Mouse (Mus musculus): ENCODE results near the gene Wdr61. TPM values are rescaled to one million over a fixed set of nuclear protein-coding genes. Genes with fewer than 3 reads are reported as not detected.
"Not testable (repeated sequence)": the region's sequence is repeated elsewhere in the genome, so short reads cannot be mapped to it uniquely, and the experiment has no call there.

The Wdr61 gene
- polyA plus RNA-seq, 1 experiment: 29.6 TPM

DNA sequence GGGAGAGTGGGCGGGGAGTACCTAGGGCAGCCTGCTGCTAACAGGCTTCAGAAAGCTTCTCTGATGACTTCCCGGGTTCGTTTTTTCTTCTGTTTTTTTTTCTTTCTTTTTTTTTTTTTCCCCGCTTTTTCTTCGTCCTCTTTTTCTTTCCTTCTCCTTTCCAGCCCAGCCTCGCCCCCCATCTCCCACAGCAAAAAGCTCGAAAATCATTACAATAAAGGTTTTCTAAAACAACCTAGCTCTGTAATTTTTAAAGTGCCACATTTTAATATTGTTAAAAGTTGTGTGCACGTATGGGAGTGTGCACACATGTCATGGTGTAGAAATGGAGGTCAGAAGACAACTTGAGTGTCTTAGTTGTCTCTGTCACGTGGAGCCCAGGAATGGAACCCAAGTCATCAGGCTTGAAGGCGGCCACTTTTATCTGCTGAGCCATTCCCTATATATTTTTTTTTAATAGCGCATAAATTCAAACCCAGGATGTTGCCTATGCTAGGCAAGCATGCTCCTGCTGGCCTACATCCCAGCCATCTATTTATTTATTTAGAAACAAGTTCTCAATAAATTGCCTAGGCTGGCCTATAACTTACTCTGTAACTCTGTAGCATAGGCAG is 427 bp upstream of the Wdr61 start:
- no peak for DNase-seq (ENCODE audit: low read depth, low spot score)
- 18% methylated on average over 11 of the region's 11 CpGs for WGBS

DNA sequence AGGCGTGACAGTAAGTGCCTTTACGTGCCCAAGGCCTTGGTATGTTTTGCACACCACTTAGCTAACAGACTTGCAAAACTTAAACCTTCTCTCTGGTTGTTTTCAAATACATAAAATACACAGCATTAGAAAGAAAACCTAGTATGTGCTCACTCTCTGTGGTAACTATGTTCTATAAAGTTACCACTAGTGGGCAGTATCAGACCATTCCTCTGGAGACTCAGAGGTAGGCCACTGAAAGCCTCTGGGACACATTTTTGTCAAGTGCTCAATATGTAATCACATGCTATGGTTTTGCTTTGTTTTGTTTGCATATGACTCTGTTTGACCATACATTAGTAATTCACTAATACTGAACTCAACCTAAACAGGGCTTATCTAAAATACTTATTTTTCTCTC is 2.2 kb downstream of the Wdr61 start:
- no peak for DNase-seq (ENCODE audit: low read depth, low spot score)
- whole genome bisulfite sequencing: 93% methylated on average over 2 of the region's 2 CpGs

DNA sequence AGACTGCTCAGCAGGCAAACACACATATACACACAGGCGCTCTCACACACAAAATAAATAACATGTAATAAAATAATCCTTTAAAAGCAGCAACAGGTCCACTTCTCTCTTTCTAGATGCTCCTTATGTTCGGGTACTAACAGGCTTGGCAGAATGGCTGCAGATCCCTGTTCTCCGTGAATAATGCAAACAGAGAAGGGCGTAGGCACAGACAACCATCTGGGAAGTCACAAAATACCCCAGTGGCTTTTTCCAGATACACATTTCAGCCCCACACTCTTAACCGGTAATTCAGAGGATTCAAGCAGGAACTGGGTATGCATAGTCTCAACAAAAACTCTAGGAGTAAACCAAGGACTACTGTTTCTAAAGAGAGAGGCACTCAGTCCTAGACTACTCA is 8.0 kb downstream of the Wdr61 start:
- WGBS: 78% methylated on average over 5 of the region's 5 CpGs
- DNase-seq (ENCODE audit: low read depth, low spot score): no peak

DNA sequence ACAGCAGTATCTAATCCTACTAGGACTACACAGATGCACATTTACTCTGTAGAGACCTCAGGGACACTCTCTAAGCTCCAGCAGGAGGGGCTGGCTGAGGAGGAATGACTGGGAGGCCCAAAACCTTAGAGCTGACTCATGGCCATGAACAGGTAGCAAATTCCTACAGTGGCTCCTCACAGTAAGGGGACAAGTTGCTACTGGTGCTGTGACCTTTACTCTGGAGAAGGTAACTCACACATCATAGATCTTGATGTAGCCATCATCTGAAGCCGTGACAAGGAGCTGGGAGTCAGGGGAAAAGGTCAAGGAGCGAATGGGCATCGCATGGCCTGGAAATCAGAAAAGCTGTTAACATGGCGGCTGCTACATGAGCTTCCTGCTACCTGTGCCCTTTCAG is 11.7 kb downstream of the Wdr61 start:
- 93% methylated on average over 4 of the region's 4 CpGs for WGBS
- DNase-seq (ENCODE audit: low read depth, low spot score): no peak

DNA sequence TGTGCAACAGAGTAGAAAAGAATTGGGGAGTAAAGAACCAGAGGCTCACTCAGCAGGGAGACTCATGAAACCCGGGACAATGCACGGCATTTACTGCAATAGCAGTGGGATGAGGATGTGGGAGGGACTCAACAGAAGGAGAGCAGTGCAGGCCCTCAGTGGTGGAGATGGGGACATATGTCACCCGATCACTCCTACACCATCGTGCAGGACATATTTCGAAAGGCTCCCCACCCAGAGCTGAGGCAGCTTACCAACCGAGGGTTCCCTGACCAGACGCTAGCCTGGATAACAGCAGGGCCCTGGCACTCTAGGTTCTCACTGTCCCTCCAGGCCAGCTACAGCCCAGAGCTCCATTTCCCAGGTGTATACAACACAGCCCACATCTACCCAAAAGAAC is 12.2 kb downstream of the Wdr61 start:
- no peak for DNase-seq (ENCODE audit: low read depth, low spot score)
- WGBS: 88% methylated on average over 7 of the region's 7 CpGs

DNA sequence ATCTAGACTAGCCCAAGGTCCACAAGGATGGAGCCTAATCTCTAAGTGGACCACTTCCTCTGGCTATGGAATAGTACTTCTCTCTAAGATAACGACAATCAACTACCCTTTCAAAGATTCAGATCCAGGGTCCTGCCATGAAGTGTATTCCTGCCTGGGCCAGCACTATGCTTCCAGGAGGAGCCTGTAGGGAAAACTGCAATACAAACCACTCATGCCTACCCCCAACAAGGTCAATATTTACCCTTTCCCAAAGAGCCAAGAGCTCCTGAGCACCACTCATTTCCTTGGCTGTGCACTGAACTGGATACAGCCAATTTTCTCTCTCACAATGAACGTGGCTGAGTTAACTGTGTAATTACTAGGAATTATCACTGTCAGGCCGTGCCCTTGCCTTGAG is 16.8 kb downstream of the Wdr61 start:
- 63% methylated on average over 3 of the region's 3 CpGs for WGBS
- DNase-seq (ENCODE audit: low read depth, low spot score): no peak

DNA sequence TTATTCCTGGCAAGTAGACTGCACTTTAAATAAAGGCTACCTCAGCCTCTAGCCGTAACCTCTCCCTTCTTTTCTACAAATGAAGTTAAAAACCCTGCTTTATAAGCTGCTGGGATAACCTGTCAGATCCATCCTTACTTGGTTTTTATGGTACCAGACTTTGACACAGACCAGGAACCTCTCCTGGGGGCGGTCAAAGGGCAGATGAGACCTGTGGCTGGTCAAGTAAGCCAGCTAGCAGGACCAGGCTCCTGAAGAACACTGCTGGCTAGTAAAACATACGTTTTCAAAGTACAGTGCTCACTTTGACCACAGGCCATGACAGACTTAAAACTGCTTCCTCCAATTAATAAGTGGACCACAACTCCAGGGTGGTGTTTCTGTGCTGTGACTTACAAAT is 18.5 kb downstream of the Wdr61 start:
- 59% methylated on average over 3 of the region's 3 CpGs for WGBS
- DNase-seq (ENCODE audit: low read depth, low spot score): no peak

DNA sequence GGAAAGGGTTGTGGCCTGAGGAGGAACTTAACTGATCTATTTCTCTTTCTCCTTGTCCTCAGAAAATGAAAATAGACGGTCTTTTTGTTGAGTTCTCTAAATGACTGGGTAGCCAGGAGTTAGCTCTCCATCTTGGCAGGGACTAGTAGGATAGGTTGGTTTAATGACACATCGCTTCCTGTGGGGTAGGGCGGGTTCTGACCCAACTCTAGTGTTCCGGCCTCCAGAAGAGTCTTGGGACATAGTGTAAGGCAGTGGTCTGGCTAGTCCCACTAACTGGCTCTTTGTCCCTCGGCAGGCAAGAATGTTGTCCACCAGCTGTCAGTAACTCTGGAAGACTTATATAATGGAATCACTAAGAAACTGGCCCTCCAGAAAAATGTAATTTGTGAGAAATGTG is 26.2 kb downstream of the Wdr61 start:
- no peak for DNase-seq (ENCODE audit: low read depth, low spot score)
- 80% methylated on average over 5 of the region's 5 CpGs for WGBS

DNA sequence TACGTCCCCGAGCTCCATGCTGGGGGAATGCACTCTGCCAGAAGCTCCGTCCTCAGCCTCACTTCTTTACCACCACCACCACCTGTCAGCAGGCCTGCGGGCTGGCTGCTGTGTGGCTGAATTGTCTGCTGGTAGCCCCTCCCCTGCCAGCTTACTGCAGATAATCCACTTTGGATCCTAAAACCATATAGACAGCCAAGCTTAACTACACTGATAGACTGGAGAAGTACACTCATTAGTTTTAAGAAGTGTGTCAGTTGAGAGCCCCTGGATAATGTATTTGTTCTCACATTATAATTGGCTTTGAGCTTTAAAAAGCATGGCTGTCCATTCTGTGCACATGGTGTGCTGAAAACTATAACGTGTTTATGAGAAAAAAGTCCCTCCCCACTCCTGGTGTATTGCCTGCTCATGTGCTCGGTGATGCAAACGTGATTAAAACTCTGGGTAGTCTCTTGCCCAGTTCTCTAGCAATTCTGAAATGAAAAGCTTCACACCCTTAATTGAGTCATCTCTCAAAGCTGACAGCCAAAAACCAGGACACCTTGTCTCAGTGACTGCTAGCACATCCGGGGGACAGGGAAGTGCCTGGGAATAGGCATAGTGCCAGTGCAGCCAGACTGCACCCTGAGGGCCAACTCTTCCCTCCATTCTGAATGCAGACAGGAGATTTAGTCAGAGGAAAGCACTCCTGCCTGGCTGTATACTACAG is 26.9 kb downstream of the Wdr61 start:
- 64% methylated on average over 8 of the region's 8 CpGs for WGBS
- no peak for DNase-seq (ENCODE audit: low read depth, low spot score)

DNA sequence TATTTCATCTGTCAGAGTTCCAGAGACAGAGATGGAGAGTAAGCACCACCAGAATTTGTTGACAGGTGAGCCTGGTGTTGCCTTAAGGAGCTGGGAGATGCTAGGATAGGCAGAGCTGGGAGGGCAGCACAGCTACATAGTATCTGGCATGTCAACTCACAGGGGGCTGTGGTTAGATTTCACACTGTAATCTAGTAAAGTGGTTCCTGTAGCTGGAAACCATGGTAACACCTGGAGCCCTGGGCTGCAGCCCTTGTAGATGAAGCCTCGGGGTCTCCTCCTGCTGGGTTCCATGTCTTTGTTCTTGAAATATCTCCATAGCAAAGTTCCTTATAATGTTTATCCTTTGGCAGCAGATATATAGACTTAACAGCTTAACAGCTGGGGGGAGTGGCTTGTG is 28.8 kb downstream of the Wdr61 start:
- DNase-seq (ENCODE audit: low read depth, low spot score): no peak
- 17% methylated on average over 1 of the region's 1 CpGs for WGBS

DNA sequence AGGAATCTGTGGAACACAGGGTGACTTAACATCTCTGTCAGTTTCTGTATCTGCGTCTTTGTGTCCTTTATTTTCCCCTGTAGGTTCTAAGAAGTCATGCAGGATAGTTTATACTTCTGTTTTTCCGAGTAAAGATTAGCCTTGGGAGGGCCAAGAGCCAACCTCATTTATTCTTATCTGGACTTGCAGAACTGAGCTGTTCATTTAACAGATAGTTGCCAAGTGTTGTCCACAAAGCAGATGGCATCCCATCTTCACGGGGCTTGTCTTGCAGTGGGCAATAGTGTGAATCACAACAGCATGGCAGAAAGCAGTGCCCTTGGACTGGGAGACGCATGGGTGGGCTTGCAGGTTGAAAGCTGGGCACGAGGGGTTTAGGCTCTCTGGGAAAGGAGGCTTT is 30.0 kb downstream of the Wdr61 start:
- WGBS: 70% methylated on average over 5 of the region's 5 CpGs
- no peak for DNase-seq (ENCODE audit: low read depth, low spot score)

DNA sequence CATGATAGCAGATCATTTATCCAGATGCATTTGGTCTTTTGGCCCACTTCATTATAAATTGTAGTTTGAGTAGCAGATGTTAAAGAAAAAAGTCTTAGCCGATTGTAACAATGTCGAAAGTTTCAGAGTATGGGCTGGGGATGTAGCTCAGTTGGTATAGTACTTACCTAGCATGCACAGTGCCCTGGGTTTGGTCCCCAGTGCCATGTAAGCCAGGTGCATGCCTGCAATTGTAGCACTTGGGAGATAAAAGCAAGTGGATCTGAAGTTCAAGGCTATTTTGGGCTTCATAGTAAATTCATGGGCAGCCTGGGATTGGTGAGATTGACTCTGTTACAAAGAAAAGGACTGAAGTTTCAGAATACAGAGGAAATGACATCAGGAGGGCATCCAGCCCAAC is 31.7 kb downstream of the Wdr61 start:
- WGBS: 83% methylated on average over 2 of the region's 2 CpGs
- no peak for DNase-seq (ENCODE audit: low read depth, low spot score)

DNA sequence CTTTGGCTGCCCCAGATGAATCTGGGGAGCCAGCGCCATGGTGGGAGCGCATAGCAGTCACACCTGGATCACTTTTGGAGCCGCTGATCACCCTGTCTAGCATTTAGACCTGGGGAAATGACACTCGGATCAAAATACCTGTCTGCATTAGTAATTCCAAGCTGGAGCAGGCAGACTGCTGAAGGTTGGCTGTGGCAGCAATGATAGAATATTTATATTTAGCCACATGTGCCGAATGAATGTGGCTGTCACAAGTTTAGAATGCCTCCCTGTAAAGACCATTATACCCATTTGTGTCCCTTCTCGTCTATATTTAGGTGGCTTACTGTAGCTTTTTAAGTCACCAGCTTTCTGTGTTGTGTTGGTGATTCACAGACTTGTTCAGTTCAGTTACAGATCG is 33.6 kb downstream of the Wdr61 start:
- WGBS: 87% methylated on average over 7 of the region's 7 CpGs

DNA sequence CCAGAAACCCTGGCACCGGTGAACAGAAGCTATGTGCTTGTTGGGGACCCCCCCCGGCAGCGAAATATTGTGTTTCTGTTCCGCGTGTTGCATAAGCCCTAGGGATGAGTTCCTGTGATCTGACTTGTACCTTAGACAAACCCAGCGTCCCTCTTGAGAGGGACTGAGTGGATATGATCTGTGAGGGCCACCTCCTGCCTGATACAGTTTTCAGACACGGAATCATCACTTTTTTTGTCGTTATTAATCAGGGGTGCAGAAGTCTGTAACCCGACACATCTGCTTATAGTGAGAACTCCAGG is 34.2 kb downstream of the Wdr61 start:
- no peak for DNase-seq (ENCODE audit: low read depth, low spot score)
- 22% methylated on average over 9 of the region's 9 CpGs for WGBS

More for the DNA sequence above, 33.6 kb downstream of the Wdr61 start:
- DNase-seq (ENCODE audit: low read depth, low spot score): no peak

DNA sequence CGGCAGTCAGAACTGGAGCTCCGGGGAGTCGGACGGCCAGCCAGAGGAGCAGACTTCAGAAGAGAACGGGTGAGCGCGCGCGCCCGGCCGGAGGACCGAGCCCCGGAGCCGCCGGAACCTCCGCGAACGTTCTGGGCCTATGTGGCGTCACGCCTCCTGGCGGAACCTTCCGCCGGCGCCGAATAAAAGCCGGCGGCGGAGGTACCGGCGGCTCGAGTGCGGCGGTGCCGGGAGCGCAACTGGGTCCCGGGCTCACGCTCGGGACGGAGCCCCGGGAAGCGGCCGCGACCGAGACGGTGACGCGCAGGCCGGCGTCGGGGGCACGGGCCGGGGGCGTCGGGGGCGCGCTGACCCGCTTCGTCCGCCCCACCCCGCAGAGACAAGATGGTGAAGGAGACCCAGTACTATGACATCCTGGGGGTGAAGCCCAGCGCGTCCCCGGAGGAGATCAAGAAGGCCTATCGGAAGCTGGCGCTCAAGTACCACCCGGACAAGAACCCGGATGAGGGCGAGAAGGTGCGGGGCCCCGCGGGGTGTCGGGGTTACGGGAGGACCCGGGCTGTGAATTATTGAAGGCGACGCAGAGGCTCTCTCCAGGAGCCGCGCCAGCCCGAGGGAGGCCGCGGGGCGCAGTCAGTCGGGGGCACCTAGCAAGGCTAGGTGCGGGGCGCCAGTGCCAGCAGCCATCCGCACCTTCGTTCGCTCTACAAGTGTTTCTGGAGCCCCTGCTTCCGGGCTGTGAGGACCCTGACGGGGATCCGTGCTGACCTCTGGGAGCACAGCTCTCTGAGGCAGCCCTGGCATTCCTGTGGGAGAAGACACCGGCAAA is 34.8 kb downstream of the Wdr61 start:
- under 1% methylated on average over 92 of the region's 92 CpGs for WGBS
- no peak for DNase-seq (ENCODE audit: low read depth, low spot score)

DNA sequence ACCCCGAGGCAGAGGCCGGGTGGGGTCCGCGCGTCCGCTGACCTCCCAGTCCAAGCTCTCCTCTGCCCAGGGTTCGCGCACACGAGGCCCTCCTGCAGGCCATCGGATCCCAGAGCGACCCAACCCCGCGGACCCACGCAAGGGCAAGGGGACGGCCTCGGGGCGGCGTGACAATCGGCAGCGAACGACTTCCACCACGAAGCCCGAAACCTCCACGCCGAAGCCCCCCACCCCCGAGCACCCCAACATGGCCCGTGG is 35.3 kb downstream of the Wdr61 start:
- no peak for DNase-seq (ENCODE audit: low read depth, low spot score)
- 5% methylated on average over 27 of the region's 27 CpGs for WGBS

DNA sequence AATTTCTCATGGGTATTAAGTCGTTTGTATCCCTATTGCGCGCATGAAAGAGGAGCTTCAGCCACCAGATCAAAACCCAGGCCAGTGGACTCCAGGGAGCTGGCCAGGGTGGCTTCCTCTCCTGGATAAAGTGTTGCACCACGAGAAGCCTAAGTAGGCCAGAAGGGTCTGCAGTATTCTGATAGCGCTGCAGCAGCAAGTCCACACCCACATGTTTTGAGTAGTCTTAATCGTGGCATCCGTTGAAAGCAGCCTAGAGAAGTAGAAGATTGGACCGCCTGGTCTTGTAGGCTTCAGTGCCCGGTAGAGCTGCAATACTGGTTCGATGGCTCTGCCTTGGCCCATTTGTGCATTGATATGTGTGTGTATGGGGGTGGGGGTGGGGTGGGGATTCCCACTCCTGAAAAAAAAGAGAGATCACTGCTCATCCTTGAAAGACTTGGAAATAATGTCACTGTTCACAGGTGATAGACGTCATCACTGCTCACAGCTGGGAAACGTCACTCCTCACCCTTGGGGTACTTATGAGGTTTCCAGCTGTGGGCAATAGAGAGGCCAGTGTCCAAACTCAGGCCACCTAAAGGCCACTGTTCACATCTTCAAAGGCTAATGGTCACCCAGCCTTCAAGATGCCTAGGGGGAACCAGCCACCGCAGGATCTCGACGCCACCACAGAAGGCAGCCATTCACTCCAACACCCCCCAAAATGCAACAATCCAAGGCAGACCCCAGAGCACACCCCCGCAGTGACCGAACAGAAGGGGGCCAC is 35.8 kb downstream of the Wdr61 start, which contains the start of gene Dnaja4:
Gene Dnaja4, plus strand, starts transcription at position 556 of the 769 bp plus-strand sequence.
- no peak for DNase-seq (ENCODE audit: low read depth, low spot score)
- 78% methylated on average over 17 of the region's 17 CpGs for WGBS

DNA sequence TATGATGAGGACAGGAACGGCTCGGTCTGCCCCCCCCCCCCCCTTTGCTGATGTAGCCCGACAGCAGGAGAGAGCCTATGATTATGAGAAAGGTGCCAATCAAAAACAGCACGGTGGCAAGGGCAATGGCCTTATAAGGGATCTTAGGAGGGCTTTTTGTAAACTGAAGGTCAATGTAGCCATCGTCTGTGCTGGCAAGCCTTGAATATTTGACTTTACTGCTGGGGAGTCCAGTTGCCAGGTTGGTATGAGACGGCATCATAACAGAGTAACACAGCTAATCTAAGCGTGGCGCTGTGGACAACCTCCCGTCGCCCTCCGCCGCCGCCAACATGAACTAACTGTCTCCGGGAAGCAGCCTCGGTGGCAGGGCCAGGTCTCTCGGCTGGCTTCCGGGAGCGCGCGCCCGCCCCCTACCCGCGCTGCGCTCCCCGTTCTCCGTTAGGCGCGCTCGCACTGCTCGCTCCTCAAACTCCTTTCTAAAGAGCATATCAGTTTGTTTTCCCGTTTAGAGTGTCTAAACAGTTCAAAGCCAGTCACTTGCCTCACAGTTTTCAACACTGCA is 43.0 kb downstream of the Wdr61 start:
- DNase-seq (ENCODE audit: low read depth, low spot score): not testable (repeated sequence)
- WGBS: 5% methylated on average over 31 of the region's 31 CpGs

DNA sequence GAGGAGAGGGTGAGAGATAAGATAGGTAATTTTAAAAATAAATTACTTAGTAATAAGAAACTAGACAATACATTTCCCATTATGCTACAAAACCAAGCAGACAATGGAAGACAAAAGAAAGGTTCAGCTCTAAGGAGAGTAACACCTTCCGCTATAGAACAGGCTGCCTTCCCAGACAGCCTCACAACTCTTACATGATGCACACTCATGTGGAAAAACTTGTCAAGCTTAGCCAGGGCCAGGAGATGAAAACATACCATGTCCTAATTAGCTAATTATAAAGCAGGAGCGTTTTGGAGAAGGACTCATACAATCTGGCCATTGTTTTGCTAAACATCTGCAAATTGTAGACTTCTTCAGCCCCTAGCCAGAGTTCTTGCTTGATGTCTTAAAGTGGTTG is 43.6 kb downstream of the Wdr61 start:
- DNase-seq (ENCODE audit: low read depth, low spot score): not testable (repeated sequence)
- 92% methylated on average over 2 of the region's 2 CpGs for WGBS

DNA sequence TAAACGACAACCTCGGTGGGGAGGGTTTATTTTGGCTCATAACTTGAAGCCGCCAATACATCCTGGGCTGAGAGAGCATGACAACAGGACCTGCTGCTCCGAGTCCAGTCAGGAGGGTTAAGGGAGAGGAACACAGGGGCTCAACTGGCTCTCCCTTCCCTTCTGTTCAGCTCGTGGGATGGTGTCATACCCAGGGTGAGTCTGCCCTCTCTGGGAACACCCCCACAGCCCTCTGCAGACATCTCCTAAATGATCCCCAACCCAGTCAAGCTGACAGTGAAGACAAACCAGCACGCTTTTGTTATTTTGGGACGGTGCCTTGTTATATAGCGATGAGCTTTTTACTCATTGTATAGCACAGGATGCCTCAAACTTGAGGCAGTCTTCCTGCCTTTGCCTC is 44.9 kb downstream of the Wdr61 start:
- 61% methylated on average over 8 of the region's 8 CpGs for WGBS
- DNase-seq (ENCODE audit: low read depth, low spot score): no peak
